Mouse (Mus musculus) forebrain, embryonic 12.5 days (tissue): ENCODE measurements around the gene Kbtbd12. TPM values are rescaled to one million over a fixed set of nuclear protein-coding genes. Genes with fewer than 3 reads are reported as not detected.
A peak's percentile ranks its signal among the peaks of the same experiment; 100 is the strongest.

Source experiments
- ATAC-seq: fragments of 200-750 bp; cut with Nextera tagmentation; 2 replicates; pipeline ENCODE4 v1.8.0; 2017; ENCODE audit warnings: moderate TSS enrichment; ENCODE audit not compliant: low FRiP score
- H3K27ac ChIP-seq: fragments of 300-500 bp; sonication (generic); 2 replicates; pipeline ENCODE4 v1.5.1; 2016; ENCODE audit warnings: mild to moderate bottlenecking
- H3K27me3 ChIP-seq: fragments of 300-500 bp; sonication (generic); 2 replicates; pipeline ENCODE4 v1.6.1; 2016; ENCODE audit warnings: mild to moderate bottlenecking
- H3K36me3 ChIP-seq: fragments of 300-500 bp; sonication (generic); replicated peaks from 2 replicates; pipeline ENCODE4 v1.6.1; 2016; ENCODE audit warnings: mild to moderate bottlenecking
- H3K4me1 ChIP-seq: fragments of 300-500 bp; sonication (generic); 2 replicates; pipeline ENCODE4 v1.6.1; 2016
- H3K4me2 ChIP-seq: fragments of 300-500 bp; sonication (generic); 2 replicates; pipeline ENCODE4 v1.6.1; 2016; ENCODE audit warnings: mild to moderate bottlenecking, moderate library complexity
- H3K4me3 ChIP-seq: fragments of 300-500 bp; sonication (generic); replicated peaks from 2 replicates; pipeline ENCODE4 v1.5.1; 2016; ENCODE audit warnings: mild to moderate bottlenecking
- H3K9ac ChIP-seq: fragments of 300-500 bp; sonication (generic); 2 replicates; pipeline ENCODE4 v1.6.1; 2016; ENCODE audit warnings: mild to moderate bottlenecking
- H3K9me3 ChIP-seq: fragments of 300-500 bp; sonication (generic); 2 replicates; pipeline ENCODE4 v1.6.1; 2016
- WGBS: fragments of 180-500 bp; shearing (Covaris S2); methylation state at CpG from one replicate; pipeline ENCODE4 v1.1.7; 2016; 5-methylcytosine and 5-hydroxymethylcytosine counted together
- polyA plus RNA-seq: library from polyadenylated mRNA; unstranded; fragments of >200 nt; fragmentation: Nextera tagmentation; extraction: Ambion mirVana; gene quantifications from 2 replicates; pipeline ENCODE4 v1.2.1, GENCODE M21; 2016

Kbtbd12 gene
- polyA plus RNA-seq, 1 experiment from 2014 or later, result 0.15 TPM

DNA sequence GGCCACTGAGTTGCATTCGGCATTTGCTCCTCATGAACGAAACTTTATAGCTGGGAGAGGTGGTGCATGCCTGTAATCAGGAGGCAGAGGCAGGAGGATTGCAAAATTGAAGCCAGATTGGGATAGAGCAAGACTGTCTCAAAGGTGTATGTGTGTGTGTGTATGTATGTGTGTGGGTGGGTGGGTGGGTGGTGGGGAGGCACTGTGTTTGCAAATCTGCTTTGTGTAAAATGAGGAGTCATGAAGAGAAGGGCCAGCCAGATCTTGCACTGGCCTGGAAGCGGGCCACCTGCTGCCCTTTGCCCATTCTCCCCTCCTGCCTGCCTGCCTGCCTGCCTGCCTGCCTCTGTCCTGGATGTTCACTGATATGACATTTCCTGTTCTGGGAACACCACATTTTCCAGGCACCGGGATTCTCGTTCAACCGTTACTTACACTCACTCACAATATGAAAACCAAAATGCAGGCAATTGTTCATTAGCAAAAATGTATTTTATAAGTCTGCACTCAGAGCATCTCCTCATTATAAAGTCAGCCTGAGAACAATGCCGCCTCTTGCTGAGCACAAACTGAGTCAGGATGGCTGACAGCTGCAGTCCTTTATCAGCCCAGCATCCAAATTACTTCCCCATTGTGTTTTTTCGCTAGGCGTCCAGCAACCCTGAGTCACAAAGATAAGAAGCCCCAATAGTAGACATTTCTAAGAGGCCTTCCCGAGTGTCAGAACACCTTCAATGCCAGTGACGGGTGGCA, 92.9 kb downstream of the Kbtbd12 start:
- ATAC-seq, result peak; percentile 36; the same call in 1 of the 2 replicates
- Histone ChIP-seq H3K36me3 (no peaks in the 10 kb centered on the region), H3K9ac (no peak overlapping the region), H3K27me3 (peaks cover 44% of the 10 kb centered on the region), H3K4me2 (peak overlapping the region; percentile 13; the same call in 1 of the 2 replicates), H3K4me1 (peaks cover 12% of the 10 kb centered on the region), H3K4me3 (no peak overlapping the region), H3K9me3 (no peaks in the 10 kb centered on the region), H3K27ac (0 out of 2 replicates have a peak overlapping the region, but pooled peaks have one; percentile 46)
- 26% methylated on average over 11 of the region's 11 CpGs for WGBS

DNA sequence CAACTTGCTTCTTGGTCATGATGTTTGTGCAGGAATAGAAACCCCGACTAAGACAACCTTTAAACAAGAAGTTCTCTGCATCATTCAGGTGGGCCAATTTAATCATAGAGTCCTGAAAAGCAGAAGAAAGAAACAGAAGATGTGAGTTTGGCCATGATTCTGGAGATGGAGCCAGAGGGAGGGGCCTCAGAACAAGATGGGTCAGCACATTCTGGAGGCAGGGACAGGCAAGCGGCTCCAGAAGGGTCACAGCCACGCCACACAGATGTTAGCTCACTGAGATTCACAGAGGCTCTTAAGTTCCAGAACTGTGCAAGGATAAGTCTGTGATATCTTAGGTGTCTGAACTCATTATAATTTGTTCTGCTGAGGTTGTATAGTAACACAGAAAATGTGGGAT, 93.5 kb downstream of the Kbtbd12 start:
- Histone ChIP-seq H3K4me2 (no peak overlapping the region), H3K4me1 (peaks cover 12% of the 10 kb centered on the region), H3K9me3 (no peaks in the 10 kb centered on the region), H3K4me3 (no peak overlapping the region), H3K36me3 (no peaks in the 10 kb centered on the region), H3K27me3 (peaks cover 44% of the 10 kb centered on the region), H3K27ac (no peak overlapping the region), H3K9ac (no peak overlapping the region)
- ATAC-seq, result no peak
- 82% methylated on average over 3 of the region's 3 CpGs for WGBS

GRCm38 (mm10) chr6:88540093-88540755, 97.5 kb downstream of the Kbtbd12 start:
- Histone ChIP-seq H3K27me3 (peaks cover 11% of the 10 kb centered on the region), H3K27ac (no peak overlapping the region), H3K9me3 (no peaks in the 10 kb centered on the region), H3K4me3 (no peak overlapping the region), H3K4me2 (no peak overlapping the region), H3K4me1 (peaks cover 6% of the 10 kb centered on the region), H3K36me3 (no peaks in the 10 kb centered on the region), H3K9ac (no peak overlapping the region)
- 81% methylated on average over 2 of the region's 2 CpGs for WGBS
- no peak for ATAC-seq

- ATAC-seq, result no peak
- H3K4me3 ChIP-seq, result no peak overlapping the region
Measured at GRCm38 (mm10) chr6:88530306-88530705, 107.4 kb downstream of the Kbtbd12 start.

DNA sequence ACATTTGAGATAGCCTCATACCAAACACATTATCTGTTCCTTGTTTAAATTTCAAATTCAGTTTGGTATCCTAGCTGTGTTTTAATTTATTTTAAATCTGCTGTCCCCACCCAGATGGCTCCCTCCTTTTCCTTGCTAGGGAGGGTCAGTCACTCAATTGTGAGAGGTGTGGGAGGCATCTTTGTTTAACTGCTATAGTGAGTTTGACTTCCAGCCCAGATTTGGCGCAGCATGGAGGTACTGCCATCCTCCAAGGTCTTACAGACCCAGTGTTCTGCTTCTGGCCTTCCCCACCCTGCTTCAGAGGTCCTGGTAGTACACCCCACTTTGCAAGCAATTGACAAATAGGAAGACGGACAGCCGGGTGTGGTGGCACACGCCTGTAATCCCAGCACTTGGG, 113.7 kb downstream of the Kbtbd12 start:
- WGBS, result 90% methylated on average over 4 of the region's 4 CpGs

More at GRCm38 (mm10) chr6:88530306-88530705, 107.4 kb downstream of the Kbtbd12 start:
- Histone ChIP-seq H3K27ac (no peak overlapping the region), H3K9ac (no peak overlapping the region), H3K4me2 (no peak overlapping the region), H3K36me3 (no peaks in the 10 kb centered on the region), H3K4me1 (no peaks in the 10 kb centered on the region), H3K9me3 (no peaks in the 10 kb centered on the region), H3K27me3 (no peaks in the 10 kb centered on the region)

GRCm38 (mm10) chr6:88523451-88523850, 114.3 kb downstream of the Kbtbd12 start:
- 87% methylated on average over 3 of the region's 3 CpGs for WGBS
- peaks cover 7% of the 10 kb centered on the region for H3K4me1 ChIP-seq
- no peak overlapping the region for H3K27ac ChIP-seq
- H3K9ac ChIP-seq, result no peak overlapping the region
- no peak overlapping the region for H3K4me3 ChIP-seq
- peaks cover 3% of the 10 kb centered on the region; the same call in 1 of the 2 replicates for H3K27me3 ChIP-seq
- no peaks in the 10 kb centered on the region for H3K9me3 ChIP-seq
- no peak for ATAC-seq
- no peak overlapping the region for H3K4me2 ChIP-seq
- no peaks in the 10 kb centered on the region for H3K36me3 ChIP-seq

More for the DNA sequence above, 113.7 kb downstream of the Kbtbd12 start:
- H3K4me3 ChIP-seq, result no peak overlapping the region
- no peak overlapping the region for H3K27ac ChIP-seq
- H3K9ac ChIP-seq, result no peak overlapping the region
- ATAC-seq, result no peak
- no peak overlapping the region for H3K4me2 ChIP-seq
- H3K36me3 ChIP-seq, result no peaks in the 10 kb centered on the region
- H3K9me3 ChIP-seq, result no peaks in the 10 kb centered on the region
- H3K4me1 ChIP-seq, result peaks cover 7% of the 10 kb centered on the region
- peaks cover 3% of the 10 kb centered on the region; the same call in 1 of the 2 replicates for H3K27me3 ChIP-seq

- H3K4me1 ChIP-seq, result peaks cover 7% of the 10 kb centered on the region
Measured at GRCm38 (mm10) chr6:88523043-88523442, 114.7 kb downstream of the Kbtbd12 start.

DNA sequence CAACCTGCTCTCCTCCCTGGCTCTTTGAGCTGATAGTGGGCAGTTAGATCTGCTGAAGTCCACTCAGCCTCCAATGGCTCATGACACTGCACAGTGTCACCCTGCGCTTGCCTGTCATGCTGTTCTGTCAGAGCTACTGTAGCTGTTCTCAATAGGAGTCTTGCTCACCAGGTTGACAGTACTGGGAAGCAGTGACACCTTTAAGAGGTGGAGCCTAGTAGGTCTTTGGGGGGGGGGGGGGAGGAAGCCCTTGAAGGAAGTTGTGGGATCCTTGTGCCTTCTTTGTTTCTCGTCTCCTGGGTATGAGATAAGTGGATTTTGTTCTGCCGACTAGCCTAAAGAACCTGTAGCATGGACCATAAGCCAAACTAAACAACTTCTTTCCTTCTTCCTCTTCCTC, 115.1 kb downstream of the Kbtbd12 start:
- Histone ChIP-seq H3K4me2 (no peak overlapping the region), H3K36me3 (no peaks in the 10 kb centered on the region), H3K4me1 (peaks cover 11% of the 10 kb centered on the region), H3K27ac (no peak overlapping the region), H3K27me3 (peaks cover 3% of the 10 kb centered on the region; the same call in 1 of the 2 replicates), H3K4me3 (no peak overlapping the region), H3K9me3 (no peaks in the 10 kb centered on the region), H3K9ac (no peak overlapping the region)
- ATAC-seq, result no peak
- WGBS, result 70% methylated on average over 3 of the region's 3 CpGs

More at GRCm38 (mm10) chr6:88523043-88523442, 114.7 kb downstream of the Kbtbd12 start:
- ATAC-seq, result no peak
- Histone ChIP-seq H3K27ac (no peak overlapping the region), H3K4me3 (no peak overlapping the region), H3K36me3 (no peaks in the 10 kb centered on the region), H3K4me2 (no peak overlapping the region), H3K9ac (no peak overlapping the region), H3K9me3 (no peaks in the 10 kb centered on the region), H3K27me3 (peaks cover 3% of the 10 kb centered on the region; the same call in 1 of the 2 replicates)
- 78% methylated on average over 3 of the region's 3 CpGs for WGBS

- H3K27ac ChIP-seq, result no peak overlapping the region
- peaks cover 18% of the 10 kb centered on the region for H3K4me1 ChIP-seq
- no peak overlapping the region for H3K9ac ChIP-seq
- peaks cover 3% of the 10 kb centered on the region; the same call in 1 of the 2 replicates for H3K27me3 ChIP-seq
- 95% methylated on average over 7 of the region's 7 CpGs for WGBS
- H3K36me3 ChIP-seq, result 0 out of 2 replicates have a peak, but pooled peaks cover 1% of the 10 kb centered on the region
- no peak overlapping the region for H3K4me2 ChIP-seq
- H3K9me3 ChIP-seq, result no peaks in the 10 kb centered on the region
- no peak overlapping the region for H3K4me3 ChIP-seq
- no peak for ATAC-seq
Measured at GRCm38 (mm10) chr6:88521821-88522220, 115.9 kb downstream of the Kbtbd12 start.

DNA sequence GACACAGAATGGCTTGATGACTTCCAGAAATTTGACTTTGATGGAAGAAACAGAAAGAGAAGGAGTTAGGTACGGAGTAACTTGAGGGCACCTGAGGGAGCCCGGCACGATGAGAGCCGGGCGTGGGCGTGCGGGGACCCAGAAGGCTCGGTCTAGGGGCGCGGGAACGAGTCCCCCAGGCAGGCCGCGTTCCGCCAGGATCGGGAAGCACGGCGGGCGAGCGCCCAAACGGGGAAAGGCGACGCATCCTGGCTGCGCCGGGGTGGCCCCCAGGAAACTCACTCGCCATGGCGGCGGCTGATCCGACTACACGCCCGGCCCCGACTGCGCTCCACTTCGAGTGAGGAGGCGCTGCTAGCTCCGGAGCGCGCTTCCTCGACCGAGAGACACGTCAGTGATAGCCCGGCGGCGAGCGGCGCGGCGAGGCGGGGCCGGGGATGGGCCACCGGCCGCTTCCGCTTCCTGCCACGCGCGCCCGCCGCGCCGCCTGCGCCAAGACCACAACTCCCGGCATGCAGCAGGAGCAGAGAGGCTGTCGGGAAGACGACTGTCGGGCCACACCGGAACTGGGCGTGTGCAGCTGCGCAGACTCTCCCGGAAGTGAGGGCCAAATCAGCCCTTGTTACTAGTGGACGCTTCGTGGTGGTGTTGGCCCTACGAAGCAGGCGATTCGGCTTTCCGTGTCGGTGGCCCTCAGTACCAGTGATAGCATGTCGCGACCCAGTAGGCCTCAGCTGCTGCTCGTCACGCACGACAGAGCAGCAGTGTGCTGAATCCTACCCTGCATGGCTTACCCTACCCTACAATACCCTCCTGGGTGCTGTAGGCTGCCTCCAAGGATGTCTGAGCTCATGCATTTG, 119.1 kb downstream of the Kbtbd12 start, which contains the start of gene Sec61a1:
Gene Sec61a1, minus strand, starts transcription at position 502 of the 860 bp plus-strand sequence.
- peak within 1 kb of the TSS; percentile 79 for H3K4me2 ChIP-seq
- peaks cover 3% of the 10 kb centered on the region; the same call in 1 of the 2 replicates for H3K27me3 ChIP-seq
- H3K36me3 ChIP-seq, result peaks cover 31% of the 10 kb centered on the region
- under 1% methylated on average over 80 of the region's 80 CpGs for WGBS
- H3K9me3 ChIP-seq, result no peaks in the 10 kb centered on the region
- peak; percentile 98 for ATAC-seq
- peak within 1 kb of the TSS; percentile 81 for H3K27ac ChIP-seq
- peaks cover 25% of the 10 kb centered on the region for H3K4me1 ChIP-seq
- peak within 1 kb of the TSS; percentile 95 for H3K9ac ChIP-seq
- H3K4me3 ChIP-seq, result peak within 1 kb of the TSS; percentile 88

- H3K36me3 ChIP-seq, result peaks cover 36% of the 10 kb centered on the region
- H3K27me3 ChIP-seq, result peaks cover 3% of the 10 kb centered on the region; the same call in 1 of the 2 replicates
- no peaks in the 10 kb centered on the region for H3K9me3 ChIP-seq
- H3K4me3 ChIP-seq, result peak overlapping the region; percentile 88
- ATAC-seq, result no peak
- peak overlapping the region; percentile 79 for H3K4me2 ChIP-seq
- H3K9ac ChIP-seq, result peak overlapping the region; percentile 95
- WGBS, result 18% methylated on average over 18 of the region's 18 CpGs
- 0 out of 2 replicates have a peak overlapping the region, but pooled peaks have one; percentile 81 for H3K27ac ChIP-seq
- H3K4me1 ChIP-seq, result peaks cover 25% of the 10 kb centered on the region
Measured at GRCm38 (mm10) chr6:88517701-88518403, 119.9 kb downstream of the Kbtbd12 start.
